Mouse (Mus musculus) olfactory bulb, adult 2 months (tissue): ENCODE measurements around the gene Mief1.

Experiments
- CTCF ChIP-seq: fragments of 200-500 bp; IDR thresholded peaks from 2 replicates; pipeline ENCODE4 v1.5.1; 2012; ENCODE audit warnings: low read depth, mild to moderate bottlenecking, low read length, moderate library complexity; ENCODE audit not compliant: insufficient read depth
- POLR2A ChIP-seq: fragments of 200-500 bp; IDR thresholded peaks from 2 replicates; pipeline ENCODE4 v1.6.1; 2012; ENCODE audit warnings: mild to moderate bottlenecking, low read depth, low read length, moderate library complexity; ENCODE audit not compliant: insufficient read depth

- TF ChIP-seq CTCF (no peak), POLR2A (no peak)
Observed at GRCm38 (mm10) chr15:80257602-80258239, 23.9 kb downstream of the Mief1 start.
